Comparison of ENCODE assay signal across 21 mouse cellular contexts in the genomic region with DNA sequence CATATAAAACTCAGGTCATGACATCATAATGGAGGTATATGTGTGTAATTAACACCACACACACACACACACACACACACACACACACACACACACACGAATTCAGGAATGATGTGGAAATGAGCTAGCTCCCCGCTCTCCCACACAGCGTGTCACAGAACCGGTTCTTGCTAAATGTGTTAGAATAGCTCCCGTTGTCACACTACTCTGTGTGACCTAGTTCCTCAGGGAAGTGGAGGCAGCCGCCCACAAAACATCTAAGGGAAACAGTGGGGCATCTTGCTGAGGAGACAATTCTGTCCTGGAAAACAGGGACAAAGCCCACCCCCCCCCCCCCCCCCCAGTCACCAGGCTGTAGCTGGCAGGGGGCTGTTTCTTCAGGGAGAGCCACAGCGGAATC. TPM values are rescaled to one million over a fixed set of nuclear protein-coding genes. Genes with fewer than 3 reads are reported as not detected.
A peak's percentile ranks its signal among the peaks of the same experiment; 100 is the strongest.
DNase-seq lines count a peak whose midpoint lies in the region; ATAC-seq and TF ChIP-seq lines count a peak whose summit lies in the region.
"Had no signal": no experiment of that assay in that cellular context is flagged by ENCODE, and none has a peak within 500 bp of the region (broad histone marks: within the 10 kb centered on the region; RNA-seq: fewer than 3 reads in every experiment).

No protein-coding gene starts in this region.

- H3K9me3 ChIP-seq in midbrain, embryonic 15.5 days = no peaks in the 10 kb centered on the region
- no peaks in the 10 kb centered on the region for H3K9me3 ChIP-seq in midbrain, postnatal 0 days (ENCODE audit: low read length)
- H3K9me3 ChIP-seq: embryonic facial prominence, embryonic 12.5 days; hindbrain, embryonic 15.5 days; neural tube, embryonic 12.5 days; stomach, embryonic 15.5 days had no signal

- no peak overlapping the region for H3K4me3 ChIP-seq in midbrain, embryonic 15.5 days
- H3K4me3 ChIP-seq in midbrain, postnatal 0 days (ENCODE audit: low read depth, low read length) = no peak overlapping the region
- H3K4me3 ChIP-seq: embryonic facial prominence, embryonic 12.5 days; hindbrain, embryonic 15.5 days; neural tube, embryonic 12.5 days; stomach, embryonic 15.5 days had no signal

- H3K4me1 ChIP-seq in midbrain, embryonic 15.5 days = peaks cover 42% of the 10 kb centered on the region
- peaks cover 10% of the 10 kb centered on the region; the same call in 1 of the 2 replicates for H3K4me1 ChIP-seq in midbrain, postnatal 0 days (ENCODE audit: insufficient read depth, low read length)

- 27% methylated on average over 7 of the region's 7 CpGs for WGBS in midbrain, embryonic 15.5 days
- WGBS in midbrain, postnatal 0 days = 25% methylated on average over 7 of the region's 7 CpGs

- peak; percentile 34 to 74 for DNase-seq in frontal cortex, adult 2 months (ENCODE audit: extremely low spot score in 1 of 2, low spot score in 1 of 2)
- no peak for DNase-seq in frontal cortex, postnatal 25 days (ENCODE audit: low spot score in 2 of 2)
- no peak for DNase-seq in midbrain, postnatal 0 days (ENCODE audit: low spot score)
- peak; percentile 42 to 55 for DNase-seq in left cerebral cortex, postnatal 36 days (ENCODE audit: low spot score in 2 of 2)
- DNase-seq in right cerebral cortex, postnatal 36 days (ENCODE audit: low spot score in 2 of 2) = peak; percentile 50 to 66
- DNase-seq in neural tube, embryonic 10.5 days (ENCODE audit: extremely low spot score, low spot score) = no peak
- DNase-seq in yolk sac, embryonic 10.5 days (ENCODE audit: low spot score) = no peak
- DNase-seq: adrenal gland, postnatal 14 days; cerebellum, adult 8-10 months; gastrocnemius, postnatal 14 days; lung, embryonic 14.5 days had no signal

- intact Hi-C loops in left cerebral cortex, postnatal 36 days (cut with DNase I) = no loop called here

- no peaks in the 10 kb centered on the region for H3K27me3 ChIP-seq in midbrain, embryonic 15.5 days (replicated peaks)
- 0 out of 2 replicates have a peak, but pooled peaks cover 4% of the 10 kb centered on the region for H3K27me3 ChIP-seq in midbrain, postnatal 0 days (ENCODE audit: insufficient read depth, low read length)
- H3K27me3 ChIP-seq: hindbrain, embryonic 15.5 days had no signal

- no peak overlapping the region for H3K9ac ChIP-seq in midbrain, embryonic 15.5 days
- no peak overlapping the region for H3K9ac ChIP-seq in midbrain, postnatal 0 days (replicated peaks; ENCODE audit: low read length, poor library complexity, severe bottlenecking)
- H3K9ac ChIP-seq: embryonic facial prominence, embryonic 12.5 days; hindbrain, embryonic 15.5 days; lung, embryonic 14.5 days; neural tube, embryonic 12.5 days; stomach, embryonic 15.5 days had no signal

- peak overlapping the region; percentile 52; the same call in 1 of the 2 replicates for H3K27ac ChIP-seq in midbrain, embryonic 15.5 days
- H3K27ac ChIP-seq in midbrain, postnatal 0 days (ENCODE audit: low read depth, low read length) = no peak overlapping the region
- H3K27ac ChIP-seq: embryonic facial prominence, embryonic 12.5 days; hindbrain, embryonic 15.5 days; macrophage; neural tube, embryonic 12.5 days; stomach, embryonic 15.5 days had no signal

- H3K36me3 ChIP-seq in midbrain, embryonic 15.5 days (replicated peaks) = no peaks in the 10 kb centered on the region
- no peaks in the 10 kb centered on the region for H3K36me3 ChIP-seq in midbrain, postnatal 0 days (ENCODE audit: insufficient read depth, low read length)
- H3K36me3 ChIP-seq: embryonic facial prominence, embryonic 12.5 days; hindbrain, embryonic 15.5 days; neural tube, embryonic 12.5 days; stomach, embryonic 15.5 days had no signal

- no peak for TF ChIP-seq CTCF in midbrain, postnatal 0 days (IDR thresholded peaks at IDR 0.05)

- ATAC-seq in midbrain, embryonic 15.5 days (replicated peaks) = no peak
- ATAC-seq in midbrain, postnatal 0 days (ENCODE audit: low FRiP score) = no peak
- ATAC-seq: activated CD4-positive, CD25-positive, alpha-beta regulatory T cell, adult 4 months; intestine, postnatal 0 days; Patski had no signal

- H3K4me2 ChIP-seq in midbrain, embryonic 15.5 days = no peak overlapping the region
- no peak overlapping the region for H3K4me2 ChIP-seq in midbrain, postnatal 0 days (ENCODE audit: low read depth, low read length, poor library complexity, severe bottlenecking)
- H3K4me2 ChIP-seq: embryonic facial prominence, embryonic 12.5 days; hindbrain, embryonic 15.5 days; liver, embryonic 11.5 days; lung, embryonic 14.5 days; stomach, embryonic 15.5 days had no signal

RNA-seq across cellular contexts. Expression of gene 2410131K14Rik, which starts 31.3 kb away (rescaled TPM):
- 14.4 and 14.9 TPM in 2 replicates for polyA plus RNA-seq in frontal cortex, adult 2 months (2012; rRNA removed)
- 18.6 and 19.6 TPM in 2 replicates for polyA plus RNA-seq in midbrain, embryonic 15.5 days (2015; fragmentation: Nextera tagmentation; extraction: Ambion mirVana)
- total RNA-seq in midbrain, postnatal 0 days (2014; rRNA removed) = 33.3 and 34.0 TPM in 2 replicates
- 18.8 and 19.2 TPM in 2 replicates for polyA plus RNA-seq in midbrain, postnatal 0 days (2015; fragmentation: Nextera tagmentation; extraction: Ambion mirVana)
- 10 to 100 TPM; 12.4 to 13.3 TPM for total RNA-seq in left cerebral cortex, postnatal 36 days (2021)

RNA-seq across cellular contexts. Expression of gene Rnft2, which starts 31.4 kb away (rescaled TPM):
- polyA plus RNA-seq in frontal cortex, adult 2 months (2012; rRNA removed) = 58.6 and 59.2 TPM in 2 replicates
- 14.5 and 17.8 TPM in 2 replicates for polyA plus RNA-seq in midbrain, embryonic 15.5 days (2015; fragmentation: Nextera tagmentation; extraction: Ambion mirVana)
- total RNA-seq in midbrain, postnatal 0 days (2014; rRNA removed) = 121 and 125 TPM in 2 replicates
- 14.3 and 15.0 TPM in 2 replicates for polyA plus RNA-seq in midbrain, postnatal 0 days (2015; fragmentation: Nextera tagmentation; extraction: Ambion mirVana)
- total RNA-seq in left cerebral cortex, postnatal 36 days (2021) = 10 to 100 TPM; 82.8 to 85.9 TPM

Comparison
In these comparisons a context has a peak if more than half of its experiments do, and no peak if none do; other contexts are left out.
1. DNase-seq: peak in frontal cortex, adult 2 months (2 of 2), left cerebral cortex, postnatal 36 days (2 of 2) and right cerebral cortex, postnatal 36 days (2 of 2); none in frontal cortex, postnatal 25 days (0 of 2), midbrain, postnatal 0 days (single experiment), neural tube, embryonic 10.5 days (single experiment) and yolk sac, embryonic 10.5 days (single experiment).